Mouse (Mus musculus) cerebellum, adult 11-12 months (tissue): ENCODE measurements around the gene Fam193b.

Experiments
- DNase-seq: peaks from one replicate; pipeline ENCODE4 v3.0.0; 2022

Gene Fam193b

GRCm38 (mm10) chr13:55525733-55526553 is 45.0 kb downstream of the Fam193b start:
- DNase-seq = no peak

DNA sequence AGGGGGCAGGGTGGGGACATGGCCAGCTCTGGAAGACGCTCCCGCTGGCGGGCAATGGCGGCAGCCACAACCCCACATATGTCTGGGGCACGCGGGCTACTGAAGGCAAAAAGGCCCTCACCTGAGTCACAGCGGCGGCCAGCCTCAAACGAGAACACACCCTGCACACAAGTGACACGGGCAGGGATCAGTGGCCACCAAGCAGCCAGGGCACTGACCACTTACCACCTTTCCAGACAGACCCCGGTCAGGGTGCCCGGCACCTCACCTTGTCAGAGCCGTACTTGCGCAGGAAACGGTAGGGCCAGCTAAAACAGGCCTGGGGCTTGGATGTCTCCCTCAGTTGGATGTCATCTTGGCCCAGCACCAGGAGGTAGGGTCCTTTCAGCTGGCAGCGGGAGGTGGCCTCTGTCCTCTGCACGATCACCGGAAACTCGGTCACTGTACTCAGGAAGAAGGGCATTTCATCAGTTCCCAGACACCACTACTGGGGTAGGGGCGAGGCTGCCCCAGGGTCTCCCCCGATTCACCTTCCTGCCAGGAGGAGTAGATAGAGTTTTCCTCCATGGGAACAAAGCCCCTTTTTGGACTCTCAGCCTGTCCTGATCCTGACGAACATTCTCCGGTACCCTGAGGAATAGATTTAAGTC is 46.8 kb downstream of the Fam193b start:
- DNase-seq = no peak

DNA sequence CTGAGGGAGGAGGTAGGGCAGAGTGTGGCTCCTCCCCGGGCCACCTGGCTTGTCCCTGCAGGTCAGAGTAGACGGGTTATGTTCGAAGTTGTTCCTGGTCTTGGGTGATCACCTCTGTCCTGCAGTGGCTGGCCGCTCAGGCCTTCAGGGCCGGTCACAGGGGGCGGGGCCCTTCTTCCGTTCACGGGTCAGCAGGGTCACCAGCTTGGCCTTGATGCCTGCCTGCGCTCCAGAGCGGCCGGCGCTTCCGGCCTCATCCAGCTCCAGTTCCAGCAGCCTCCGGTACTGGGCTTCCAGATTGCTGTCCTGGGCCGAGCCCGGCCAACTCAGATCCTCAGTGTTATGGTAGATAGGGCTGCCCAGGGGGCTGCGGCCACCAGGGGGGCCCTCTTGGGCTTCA is 47.6 kb downstream of the Fam193b start:
- DNase-seq = no peak

GRCm38 (mm10) chr13:55522730-55523129 is 48.2 kb downstream of the Fam193b start:
- DNase-seq = no peak

GRCm38 (mm10) chr13:55519606-55520005 is 51.3 kb downstream of the Fam193b start:
- DNase-seq = no peak

- DNase-seq = peak; percentile 75
These were observed 54.0 kb downstream of the Fam193b start for GRCm38 (mm10) chr13:55516955-55517354.

GRCm38 (mm10) chr13:55513828-55514227 is 57.1 kb downstream of the Fam193b start:
- DNase-seq = no peak

DNA sequence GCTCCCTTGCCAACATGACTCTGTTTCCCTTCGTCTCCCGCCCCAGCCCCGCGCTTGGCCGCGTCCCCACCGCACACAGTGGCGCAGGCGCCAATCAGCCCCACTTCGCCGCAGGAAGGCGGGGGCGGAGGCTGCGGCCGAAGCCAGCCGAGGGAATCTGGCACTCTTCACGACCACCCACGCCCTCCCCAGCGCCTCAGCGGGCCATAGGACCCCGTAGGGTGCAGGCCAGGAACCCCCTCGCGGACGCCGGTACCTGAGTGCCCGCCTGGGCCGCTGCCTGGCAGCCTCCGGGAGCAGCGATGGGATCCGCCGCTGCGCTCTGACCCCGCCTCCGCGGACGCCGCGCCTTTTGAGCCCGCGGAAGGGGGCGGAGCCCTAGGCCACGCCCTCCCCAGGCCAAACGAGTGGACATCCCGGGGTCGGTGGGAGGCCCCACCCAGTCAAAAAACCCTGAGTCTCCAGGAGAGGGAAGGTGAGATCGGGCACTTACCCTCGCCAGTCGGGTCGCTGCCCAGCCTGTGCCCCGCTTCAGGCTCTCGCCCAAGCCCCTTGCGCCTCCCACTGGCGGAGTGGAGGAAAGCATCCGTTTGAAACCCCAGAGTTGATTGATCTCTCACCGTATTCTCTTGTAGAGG is 57.7 kb downstream of the Fam193b start, which contains the start of gene Pdlim7:
Gene Pdlim7 (minus strand): TSS at position 566 of the 638 bp plus-strand sequence.
- DNase-seq = peak; percentile 89

- DNase-seq = peak; percentile 71
These were observed 58.4 kb downstream of the Fam193b start for GRCm38 (mm10) chr13:55512379-55513031.

- DNase-seq = no peak
These were observed 59.4 kb downstream of the Fam193b start for GRCm38 (mm10) chr13:55511492-55511861.

DNA sequence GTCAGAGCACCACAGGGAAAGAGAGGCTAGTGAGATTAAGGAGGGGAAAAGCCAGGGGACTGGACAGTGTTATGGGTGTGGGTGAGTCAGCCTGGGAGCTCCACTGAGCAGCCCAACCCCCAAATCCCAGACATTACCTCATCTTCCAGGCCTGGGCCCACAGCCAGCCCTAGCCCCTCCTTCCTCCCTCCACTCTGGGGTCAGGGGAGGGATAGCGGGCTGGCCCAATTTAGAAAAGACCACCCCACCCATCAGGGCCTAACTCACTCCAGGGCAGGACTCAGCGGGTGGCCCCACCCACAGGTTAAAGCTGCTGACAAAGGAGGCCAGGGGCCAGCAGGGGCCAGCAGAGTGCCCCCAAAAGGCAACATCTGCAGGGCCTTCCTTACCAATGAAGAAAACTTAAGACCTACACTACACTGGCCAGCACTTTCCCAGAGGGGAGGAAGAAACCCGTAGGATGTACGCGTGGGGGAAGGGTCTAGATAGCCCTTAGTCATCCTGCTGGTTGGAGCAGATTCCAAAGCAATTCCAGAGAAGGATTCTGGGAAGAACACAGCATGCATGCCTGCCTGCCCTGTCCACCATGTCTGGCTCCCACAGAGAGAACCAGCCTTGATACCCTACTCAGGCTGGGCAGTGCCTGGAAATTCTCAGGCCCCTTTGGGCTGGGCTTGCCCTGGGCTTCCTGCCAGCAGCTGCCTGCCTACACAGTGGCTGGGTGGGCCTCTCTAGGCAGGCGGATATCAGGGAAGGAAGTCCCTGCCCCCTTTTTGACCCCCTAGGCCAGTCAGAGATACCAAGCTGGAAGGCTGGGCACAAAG is 60.0 kb downstream of the Fam193b start:
- DNase-seq = no peak

DNA sequence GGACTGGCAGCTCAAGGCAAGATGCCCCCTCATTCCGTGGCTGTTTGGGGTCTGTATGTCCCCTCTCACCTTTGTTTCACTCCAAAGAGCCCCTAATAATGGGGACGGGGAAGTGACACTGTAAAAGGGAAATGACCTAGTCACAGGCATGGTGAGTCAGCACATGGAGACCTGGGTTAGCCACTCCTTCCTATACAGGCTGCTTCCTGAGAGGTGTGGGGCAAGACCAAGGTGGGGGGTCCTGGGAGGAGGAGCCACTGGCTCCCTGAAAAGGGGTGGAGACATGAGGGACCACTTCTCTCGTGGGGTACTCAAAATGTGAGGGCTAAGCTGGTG is 60.6 kb downstream of the Fam193b start:
- DNase-seq = no peak

GRCm38 (mm10) chr13:55508531-55508930 is 62.4 kb downstream of the Fam193b start:
- DNase-seq = no peak

DNA sequence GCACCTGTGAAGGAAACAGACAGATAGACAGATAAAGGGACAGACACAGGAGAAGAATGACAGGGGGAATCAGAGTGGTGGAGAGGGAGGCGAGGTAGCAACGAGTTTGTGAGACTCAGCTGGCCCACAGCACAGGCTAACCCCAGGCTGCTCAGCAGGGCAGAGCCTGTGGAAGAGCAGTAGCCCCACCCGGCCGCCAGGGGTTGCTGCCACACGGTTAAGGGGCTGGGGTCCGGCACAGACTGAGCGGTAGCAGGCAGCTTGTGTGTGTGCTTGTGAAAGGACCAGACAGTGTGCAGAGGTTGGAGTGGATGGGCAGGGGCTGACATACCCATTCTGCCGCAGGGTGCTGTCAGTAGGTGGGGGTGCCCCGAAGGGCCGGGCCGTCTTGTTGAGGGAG is 63.0 kb downstream of the Fam193b start:
- DNase-seq = no peak

GRCm38 (mm10) chr13:55506697-55507096 is 64.2 kb downstream of the Fam193b start:
- DNase-seq = no peak

GRCm38 (mm10) chr13:55505810-55506209 is 65.1 kb downstream of the Fam193b start:
- DNase-seq = no peak

- DNase-seq = no peak
These were observed 66.5 kb downstream of the Fam193b start for GRCm38 (mm10) chr13:55504390-55504789.

- DNase-seq = no peak
These were observed 68.5 kb downstream of the Fam193b start for GRCm38 (mm10) chr13:55502405-55502804.

DNA sequence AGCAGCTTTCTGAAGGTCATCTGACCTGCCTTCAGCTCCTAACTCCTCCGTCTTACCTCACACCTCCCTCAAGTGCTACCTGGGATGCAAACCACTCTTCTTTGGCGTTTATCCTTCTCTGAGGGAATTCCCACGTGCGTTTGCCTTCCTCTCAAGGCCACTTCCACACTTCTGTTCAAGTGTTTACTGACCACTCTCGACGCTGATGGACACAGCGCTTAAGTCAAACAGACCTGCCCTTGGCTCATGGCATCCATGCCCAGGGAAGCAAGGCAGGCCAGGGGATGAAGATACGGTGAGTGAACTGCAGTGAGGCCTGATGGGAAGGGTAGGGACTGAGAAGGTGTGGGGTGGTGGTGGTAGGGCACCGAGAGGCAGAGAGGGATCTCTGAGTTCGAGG is 70.3 kb downstream of the Fam193b start:
- no peak for DNase-seq

GRCm38 (mm10) chr13:55498906-55499305 is 72.0 kb downstream of the Fam193b start:
- DNase-seq = no peak

DNA sequence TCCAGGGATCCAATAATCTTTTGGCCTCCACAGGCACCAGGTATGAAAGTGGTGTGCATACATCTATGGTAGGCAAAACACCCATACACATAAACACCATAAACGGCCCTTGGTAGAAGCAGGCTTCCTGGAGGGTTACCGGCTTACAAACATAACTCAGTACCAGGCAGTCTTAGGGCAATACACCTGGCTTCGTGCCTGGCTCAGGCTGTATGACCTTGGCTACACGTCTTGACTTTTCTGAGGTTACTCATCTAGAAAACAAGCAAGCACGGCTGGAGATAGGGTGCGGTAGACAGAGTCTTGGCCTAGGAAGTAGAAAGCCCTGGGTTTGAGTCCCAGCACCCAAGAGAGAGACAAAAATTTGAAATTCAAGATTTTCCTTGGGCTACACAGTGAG is 74.3 kb downstream of the Fam193b start:
- no peak for DNase-seq

DNA sequence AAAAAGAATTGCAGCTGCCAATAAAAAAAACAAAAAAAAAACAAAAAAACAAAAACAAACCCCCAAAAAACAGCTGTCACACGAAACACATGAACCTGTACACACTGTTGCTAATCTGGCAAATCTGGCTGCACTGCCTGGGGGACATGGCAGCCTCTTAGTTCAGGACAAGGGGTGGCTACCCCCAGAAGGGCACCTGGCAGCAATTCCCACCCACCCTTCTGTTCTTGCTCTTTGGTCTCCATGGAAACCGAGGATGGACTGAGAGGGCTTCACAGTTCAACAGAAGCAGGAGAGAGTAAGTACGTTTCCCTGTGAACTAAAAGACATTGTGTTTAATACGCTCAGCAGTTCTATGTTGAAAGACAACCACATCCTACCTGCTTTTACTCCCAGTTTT is 75.2 kb downstream of the Fam193b start:
- DNase-seq = no peak
